ENCODE assay signal across 9 mouse cellular contexts in genomic region chr5:114776174-114776573, GRCm38 (mm10). TPM values are rescaled to one million over a fixed set of nuclear protein-coding genes. Genes with fewer than 3 reads are reported as not detected.
DNase-seq lines count a peak whose midpoint lies in the region; ATAC-seq and TF ChIP-seq lines count a peak whose summit lies in the region.
"Had no signal": no experiment of that assay in that cellular context is flagged by ENCODE, and none has a peak within 500 bp of the region (broad histone marks: within the 10 kb centered on the region; RNA-seq: fewer than 3 reads in every experiment).

No protein-coding gene starts in this region.

- peak overlapping the region; percentile 79 for H3K4me2 ChIP-seq in lung, embryonic 15.5 days
- H3K4me2 ChIP-seq in intestine, postnatal 0 days (replicated peaks; ENCODE audit: low read depth): peak overlapping the region; percentile 78
- peak overlapping the region; percentile 88 for H3K4me2 ChIP-seq in neural tube, embryonic 15.5 days

- H3K27ac ChIP-seq in lung, embryonic 15.5 days: no peak overlapping the region
- H3K27ac ChIP-seq in embryonic fibroblast, embryonic 13.5 days (ENCODE audit: insufficient read depth, low read length): no peak overlapping the region
- no peak overlapping the region for H3K27ac ChIP-seq in intestine, postnatal 0 days (ENCODE audit: low read depth, low read length)
- H3K27ac ChIP-seq in neural tube, embryonic 15.5 days (replicated peaks): no peak overlapping the region

- WGBS in lung, embryonic 15.5 days: 70% methylated on average over 7 of the region's 7 CpGs
- 48% methylated on average over 7 of the region's 7 CpGs for WGBS in intestine, postnatal 0 days
- whole genome bisulfite sequencing in neural tube, embryonic 15.5 days: 34% methylated on average over 7 of the region's 7 CpGs

- H3K9me3 ChIP-seq in lung, embryonic 15.5 days: no peaks in the 10 kb centered on the region
- no peaks in the 10 kb centered on the region for H3K9me3 ChIP-seq in intestine, postnatal 0 days (ENCODE audit: control insufficient read depth)
- H3K9me3 ChIP-seq in neural tube, embryonic 15.5 days (replicated peaks): no peaks in the 10 kb centered on the region

- no peaks in the 10 kb centered on the region for H3K36me3 ChIP-seq in lung, embryonic 15.5 days
- H3K36me3 ChIP-seq in intestine, postnatal 0 days (ENCODE audit: control insufficient read depth, insufficient read depth): no peaks in the 10 kb centered on the region
- H3K36me3 ChIP-seq in neural tube, embryonic 15.5 days: no peaks in the 10 kb centered on the region

- DNase-seq in lung, adult 18-20 months: no peak
- DNase-seq in left cerebral cortex, adult 18-20 months (ENCODE audit: low spot score in 2 of 2): no peak
- no peak for DNase-seq in Muller cell, postnatal 12 days (ENCODE audit: inconsistent ontology term)
- no peak for DNase-seq in thymus, adult 18-20 months
- DNase-seq: adrenal gland, adult 8-10 months had no signal

- no peak for ATAC-seq in lung, embryonic 15.5 days (ENCODE audit: borderline replicate concordance, extremely low read depth, low FRiP score, low TSS enrichment)
- ATAC-seq in intestine, postnatal 0 days: no peak
- no peak for ATAC-seq in neural tube, embryonic 15.5 days (ENCODE audit: low FRiP score)

- H3K27me3 ChIP-seq in lung, embryonic 15.5 days: no peaks in the 10 kb centered on the region
- H3K27me3 ChIP-seq in intestine, postnatal 0 days (replicated peaks; ENCODE audit: control insufficient read depth, insufficient read depth, low read length): no peaks in the 10 kb centered on the region
- no peaks in the 10 kb centered on the region for H3K27me3 ChIP-seq in neural tube, embryonic 15.5 days (replicated peaks)

- TF ChIP-seq POLR2A in embryonic fibroblast, embryonic 13.5 days (IDR thresholded peaks at IDR 0.05; ENCODE audit: low read depth, low read length): no peak

- peak overlapping the region; percentile 98 for H3K4me3 ChIP-seq in lung, embryonic 15.5 days
- H3K4me3 ChIP-seq in embryonic fibroblast, embryonic 13.5 days (ENCODE audit: insufficient read depth, low read length): peak overlapping the region; percentile 96
- H3K4me3 ChIP-seq in intestine, postnatal 0 days (ENCODE audit: low read depth, low read length): peak overlapping the region; percentile 100
- peak overlapping the region; percentile 99 for H3K4me3 ChIP-seq in neural tube, embryonic 15.5 days (replicated peaks)

- peaks cover 38% of the 10 kb centered on the region for H3K4me1 ChIP-seq in lung, embryonic 15.5 days
- peaks cover 8% of the 10 kb centered on the region for H3K4me1 ChIP-seq in embryonic fibroblast, embryonic 13.5 days (ENCODE audit: control insufficient read depth, insufficient read depth, low read length)
- H3K4me1 ChIP-seq in intestine, postnatal 0 days (replicated peaks; ENCODE audit: control insufficient read depth, insufficient read depth, low read length): no peaks in the 10 kb centered on the region
- peaks cover 64% of the 10 kb centered on the region for H3K4me1 ChIP-seq in neural tube, embryonic 15.5 days

- no peak for TF ChIP-seq CTCF in embryonic fibroblast, embryonic 13.5 days (IDR thresholded peaks at IDR 0.05; ENCODE audit: borderline replicate concordance, insufficient read depth, low read length)
- no peak for TF ChIP-seq CTCF in intestine, postnatal 0 days (IDR thresholded peaks at IDR 0.05; ENCODE audit: low read depth)

- H3K9ac ChIP-seq in lung, embryonic 15.5 days: peak overlapping the region; percentile 91; the same call in 1 of the 2 replicates
- 0 out of 2 replicates have a peak overlapping the region, but pooled peaks have one; percentile 86 for H3K9ac ChIP-seq in intestine, postnatal 0 days (ENCODE audit: low read depth, low read length)
- peak overlapping the region; percentile 100 for H3K9ac ChIP-seq in neural tube, embryonic 15.5 days (replicated peaks)

RNA-seq across cellular contexts. Expression of gene Git2, which starts 0.9 kb away (rescaled TPM):
- polyA plus RNA-seq in lung, embryonic 15.5 days (2015; fragmentation: Nextera tagmentation; extraction: Ambion mirVana): 48.7 and 49.3 TPM in 2 replicates
- 50.0 and 58.0 TPM in 2 replicates for polyA plus RNA-seq in embryonic fibroblast, embryonic 13.5 days (2011; ENCODE audit: insufficient read length, low read depth, missing spikeins)
- 13.8 and 17.8 TPM in 2 replicates for polyA plus RNA-seq in intestine, postnatal 0 days (2015; fragmentation: Nextera tagmentation; extraction: Ambion mirVana)
- 47.7 and 53.4 TPM in 2 replicates for polyA plus RNA-seq in neural tube, embryonic 15.5 days (2015; fragmentation: Nextera tagmentation; extraction: Ambion mirVana)
- 10 to 100 TPM; 39.2 to 49.6 TPM for total RNA-seq in left cerebral cortex, adult 18-20 months (2021)

RNA-seq across cellular contexts. Expression of gene Ankrd13a, which starts 1.7 kb away (rescaled TPM):
- 77.4 and 79.3 TPM in 2 replicates for polyA plus RNA-seq in lung, embryonic 15.5 days (2015; fragmentation: Nextera tagmentation; extraction: Ambion mirVana)
- 85.8 and 104 TPM in 2 replicates for polyA plus RNA-seq in embryonic fibroblast, embryonic 13.5 days (2011; ENCODE audit: insufficient read length, low read depth, missing spikeins)
- 59.7 and 61.9 TPM in 2 replicates for polyA plus RNA-seq in intestine, postnatal 0 days (2015; fragmentation: Nextera tagmentation; extraction: Ambion mirVana)
- 30.3 and 41.1 TPM in 2 replicates for polyA plus RNA-seq in neural tube, embryonic 15.5 days (2015; fragmentation: Nextera tagmentation; extraction: Ambion mirVana)
- total RNA-seq in left cerebral cortex, adult 18-20 months (2021): 10 to 100 TPM; 31.2 to 33.8 TPM

RNA-seq across cellular contexts. Expression of gene 1500011B03Rik, which starts 47.1 kb away (rescaled TPM):
- polyA plus RNA-seq in lung, embryonic 15.5 days (2015; fragmentation: Nextera tagmentation; extraction: Ambion mirVana): 76.5 and 76.8 TPM in 2 replicates
- polyA plus RNA-seq in embryonic fibroblast, embryonic 13.5 days (2011; ENCODE audit: insufficient read length, low read depth, missing spikeins): 24.2 and 31.2 TPM in 2 replicates
- polyA plus RNA-seq in intestine, postnatal 0 days (2015; fragmentation: Nextera tagmentation; extraction: Ambion mirVana): 59.0 and 60.5 TPM in 2 replicates
- 254 and 302 TPM in 2 replicates for polyA plus RNA-seq in neural tube, embryonic 15.5 days (2015; fragmentation: Nextera tagmentation; extraction: Ambion mirVana)
- 100 to 1,000 TPM; 160 to 161 TPM for total RNA-seq in left cerebral cortex, adult 18-20 months (2021)
